Mouse (Mus musculus): Measurements from ENCODE around the gene Dhx58.

Gene Dhx58

DNA sequence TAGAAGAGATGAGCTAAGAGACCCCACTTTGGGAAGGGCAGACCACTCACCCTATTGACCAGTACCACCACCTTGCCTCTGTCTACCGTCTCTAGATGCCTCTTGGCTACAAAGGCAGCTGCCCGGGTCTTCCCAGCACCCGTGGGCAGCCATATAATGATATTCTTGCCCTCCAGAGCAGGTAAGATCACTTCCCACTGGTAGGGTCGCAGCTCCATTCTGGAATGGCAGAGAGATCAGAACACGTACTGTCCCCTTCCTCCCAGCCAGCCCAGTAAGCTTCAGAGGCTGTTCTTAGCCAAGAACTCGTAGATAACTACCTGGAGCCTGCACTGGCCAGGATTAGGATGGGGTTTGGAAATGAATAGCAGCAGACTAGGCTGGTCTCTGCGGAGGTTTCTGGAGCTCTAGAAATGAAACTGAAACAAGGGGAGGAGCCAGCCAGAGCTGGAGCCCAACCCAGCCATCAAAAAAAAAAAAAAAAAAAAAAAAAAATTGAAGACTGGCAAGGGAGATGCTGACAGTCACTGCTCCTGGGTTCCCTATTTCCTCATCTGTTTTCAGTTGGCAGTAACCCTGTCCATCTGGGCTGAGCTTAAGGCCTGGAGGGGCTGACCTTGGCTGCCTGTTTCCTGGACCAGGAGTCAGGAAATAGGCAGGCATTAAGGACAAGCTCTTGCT, at the start of gene Dhx58:
Gene Dhx58 (minus strand): TSS at position 421 of the 681 bp plus-strand sequence.
- DNase-seq (ENCODE audit: inconsistent ontology term): peak; percentile 47

- no peak for DNase-seq (ENCODE audit: inconsistent ontology term)
Measured at GRCm38 (mm10) chr11:100752294-100752693, 48.2 kb upstream of the Dhx58 start.

DNA sequence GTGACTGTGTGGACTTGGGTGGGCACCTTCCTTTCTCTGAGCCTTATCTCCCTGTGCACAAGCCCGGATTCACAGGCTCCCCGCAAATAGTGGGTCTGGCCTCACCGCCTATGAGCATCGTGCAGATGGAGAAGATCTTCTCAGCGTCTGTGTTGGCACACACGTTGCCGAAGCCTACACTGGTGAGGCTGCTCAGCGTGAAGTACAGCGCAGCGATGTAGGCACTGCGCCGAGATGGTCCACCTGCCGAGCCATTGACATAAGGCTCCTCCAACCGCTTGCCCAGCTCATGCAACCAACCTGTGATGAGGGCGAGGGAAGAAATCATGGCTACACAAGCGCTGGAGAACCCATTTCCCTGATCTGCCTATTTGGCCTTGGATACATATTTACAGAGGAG, 46.1 kb upstream of the Dhx58 start:
- DNase-seq (ENCODE audit: inconsistent ontology term): no peak

DNA sequence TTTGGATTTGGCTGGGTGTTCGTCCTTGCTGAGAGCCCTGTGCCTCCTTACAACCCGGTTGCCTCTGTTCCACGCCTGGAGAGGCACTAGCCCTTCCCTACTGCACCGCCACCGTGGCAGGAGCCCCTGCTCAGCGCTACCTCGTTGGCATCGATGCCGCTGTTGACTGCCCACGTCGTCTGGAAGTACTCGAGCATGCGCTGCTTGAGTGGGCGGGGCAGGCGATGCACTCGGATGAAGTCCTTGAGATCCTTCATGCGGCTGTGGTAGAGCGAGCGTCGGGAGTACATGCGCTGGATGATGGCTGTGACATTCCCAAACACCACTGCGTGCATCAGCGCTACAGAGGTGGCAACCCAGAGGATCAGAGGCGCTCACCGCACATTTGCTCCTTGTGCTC, 45.4 kb upstream of the Dhx58 start:
- DNase-seq (ENCODE audit: inconsistent ontology term): no peak

- DNase-seq (ENCODE audit: inconsistent ontology term): no peak
Measured at GRCm38 (mm10) chr11:100748620-100749019, 44.5 kb upstream of the Dhx58 start.

DNA sequence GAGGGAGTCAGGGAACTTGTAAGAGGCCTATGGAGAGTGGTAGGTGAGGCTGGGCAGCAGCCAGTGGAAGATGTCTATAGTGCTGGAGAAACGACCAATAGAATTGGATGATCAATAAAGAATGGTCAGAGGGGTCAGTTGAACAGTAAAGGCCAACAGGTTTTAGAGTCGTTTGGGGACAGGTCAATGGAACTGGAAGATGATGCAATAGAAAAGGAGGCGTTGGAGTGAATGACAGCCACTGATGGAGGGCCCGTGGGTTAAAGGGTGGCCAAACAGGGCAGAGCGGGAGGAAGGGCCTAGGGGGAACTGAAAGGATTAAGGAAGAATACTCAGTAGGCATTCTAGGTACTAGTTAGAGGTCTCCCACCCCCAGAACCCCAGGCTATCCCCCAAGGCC, 43.0 kb upstream of the Dhx58 start:
- no peak for DNase-seq (ENCODE audit: inconsistent ontology term)

GRCm38 (mm10) chr11:100746546-100746945, 42.5 kb upstream of the Dhx58 start:
- no peak for DNase-seq (ENCODE audit: inconsistent ontology term)

- DNase-seq (ENCODE audit: inconsistent ontology term): no peak
Measured at GRCm38 (mm10) chr11:100745085-100745484, 41.0 kb upstream of the Dhx58 start.

- no peak for DNase-seq (ENCODE audit: inconsistent ontology term)
Measured at GRCm38 (mm10) chr11:100741348-100741747, 37.3 kb upstream of the Dhx58 start.

DNA sequence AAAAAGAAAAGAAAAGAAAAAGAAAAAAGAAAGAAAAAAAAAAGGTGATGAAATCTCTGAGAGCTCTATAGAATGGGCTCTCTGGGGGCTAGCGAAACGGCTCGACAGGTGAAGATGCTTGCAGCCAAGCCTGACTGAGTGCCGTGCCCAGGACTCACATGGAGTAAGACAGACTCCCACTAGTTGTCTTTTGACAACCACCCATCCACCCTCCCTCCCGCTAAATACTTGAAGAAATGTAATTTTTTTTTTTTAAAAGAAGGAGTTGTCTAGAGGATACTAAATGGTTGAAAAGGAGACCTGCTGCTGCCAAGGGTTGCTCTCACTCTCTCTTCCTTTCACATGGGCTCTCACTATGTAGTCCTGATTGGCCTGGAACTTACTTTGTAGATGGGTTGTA, 34.7 kb upstream of the Dhx58 start:
- no peak for DNase-seq (ENCODE audit: inconsistent ontology term)

DNA sequence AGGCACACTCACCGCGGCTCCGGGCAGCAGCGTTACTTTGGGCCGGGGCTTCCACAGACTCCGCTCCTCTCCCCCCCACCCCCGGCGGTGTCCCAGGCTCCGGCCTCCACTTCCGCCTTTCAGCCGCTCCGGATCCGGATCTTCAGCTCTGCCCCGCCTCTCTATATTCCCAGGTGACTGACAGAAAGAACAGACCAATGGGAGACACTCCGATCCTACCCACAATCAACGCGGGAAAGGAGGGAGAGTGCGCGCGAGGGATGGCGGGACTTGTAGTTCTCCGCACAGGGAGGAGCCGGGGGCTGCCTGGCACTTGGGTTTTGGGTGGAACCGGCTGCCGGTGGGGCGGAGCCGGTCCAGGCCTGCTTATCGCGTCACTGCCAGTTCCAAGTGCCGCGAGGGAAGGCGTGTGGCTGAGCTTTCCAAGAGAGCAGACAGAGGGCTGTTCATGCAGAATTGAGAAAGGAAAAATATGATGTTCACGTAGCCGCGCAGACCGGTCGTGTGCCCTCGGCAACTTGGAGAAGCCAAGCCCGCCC, 34.1 kb upstream of the Dhx58 start, which contains the start of gene Rab5c:
Gene Rab5c (minus strand): TSS at position 150 of the 539 bp plus-strand sequence.
- peak; percentile 100 for DNase-seq (ENCODE audit: inconsistent ontology term)

- peak; percentile 30 for DNase-seq (ENCODE audit: inconsistent ontology term)
Measured at GRCm38 (mm10) chr11:100737105-100737733, 33.1 kb upstream of the Dhx58 start.

- DNase-seq (ENCODE audit: inconsistent ontology term): no peak
Measured at GRCm38 (mm10) chr11:100736746-100737080, 32.6 kb upstream of the Dhx58 start.

GRCm38 (mm10) chr11:100735954-100736745, 32.1 kb upstream of the Dhx58 start:
- no peak for DNase-seq (ENCODE audit: inconsistent ontology term)

DNA sequence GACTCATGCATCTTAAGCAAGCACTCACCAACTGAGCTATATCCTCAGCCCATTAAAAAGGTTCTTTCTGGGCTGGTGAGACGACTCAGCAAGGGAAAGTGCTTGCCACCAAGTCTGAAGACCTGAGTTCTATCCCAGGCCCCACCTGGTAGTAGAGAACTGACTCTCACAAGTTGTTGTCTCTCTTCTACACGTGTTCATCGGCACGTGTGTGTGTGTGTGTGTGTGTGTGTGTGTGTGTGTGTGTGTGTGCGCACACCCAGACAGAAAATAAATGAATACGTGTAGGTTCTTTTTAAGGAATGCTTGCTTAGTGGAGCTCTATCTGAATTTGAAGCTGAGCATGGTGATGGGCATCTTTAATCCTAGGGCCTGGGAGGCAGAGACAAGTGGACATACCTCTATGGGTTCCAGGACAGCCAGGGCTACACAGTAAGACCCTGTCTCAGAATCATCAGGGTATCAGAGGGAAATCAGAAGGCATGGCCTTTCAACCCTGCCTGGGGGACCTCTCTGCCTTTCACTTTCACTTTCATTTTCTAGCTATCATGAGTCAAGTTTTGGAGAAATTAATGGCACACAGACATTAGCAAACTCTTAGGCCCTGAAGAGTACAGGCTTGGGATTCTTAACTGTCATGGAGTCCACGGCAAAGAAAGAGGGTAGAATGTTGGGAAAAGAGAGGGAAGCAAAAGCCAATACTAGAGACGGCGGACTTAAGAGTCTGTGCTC, 31.2 kb upstream of the Dhx58 start:
- no peak for DNase-seq (ENCODE audit: inconsistent ontology term)

DNA sequence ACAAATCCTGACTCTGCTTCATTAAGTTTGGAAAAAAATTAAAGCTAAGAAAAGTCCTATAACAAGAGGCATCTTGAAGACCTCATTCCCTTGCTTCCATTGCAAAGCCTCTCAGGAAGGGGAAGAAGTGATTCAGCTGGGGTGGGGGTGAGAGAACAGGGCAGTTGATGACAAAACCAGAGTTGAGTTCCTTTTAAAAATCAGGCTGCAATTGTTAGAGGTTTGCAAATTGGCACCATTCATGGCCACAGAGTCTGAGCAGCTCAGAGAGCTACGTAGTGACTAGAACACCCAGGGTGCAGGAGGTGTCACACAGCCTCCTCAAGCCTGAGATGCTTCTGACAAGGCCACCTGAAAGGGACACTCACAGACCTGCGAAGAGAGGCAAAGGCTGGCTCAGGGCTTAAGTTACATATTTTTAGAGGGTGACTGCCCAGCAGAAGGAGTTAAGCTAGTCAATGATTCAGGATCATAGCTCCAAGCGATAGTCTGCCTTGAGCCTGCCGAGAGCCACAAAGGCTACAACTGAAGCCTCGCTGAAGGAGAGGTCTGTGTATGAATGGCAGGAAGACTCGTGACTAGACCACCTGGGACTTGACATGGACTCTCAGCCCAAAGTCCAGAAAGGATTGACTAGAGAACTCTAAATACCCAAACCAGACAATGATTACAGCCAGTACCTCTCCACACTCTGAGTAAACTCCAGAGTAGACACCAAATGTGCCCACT, 26.6 kb upstream of the Dhx58 start:
- DNase-seq (ENCODE audit: inconsistent ontology term): no peak

GRCm38 (mm10) chr11:100729976-100730375, 25.9 kb upstream of the Dhx58 start:
- DNase-seq (ENCODE audit: inconsistent ontology term): no peak

DNA sequence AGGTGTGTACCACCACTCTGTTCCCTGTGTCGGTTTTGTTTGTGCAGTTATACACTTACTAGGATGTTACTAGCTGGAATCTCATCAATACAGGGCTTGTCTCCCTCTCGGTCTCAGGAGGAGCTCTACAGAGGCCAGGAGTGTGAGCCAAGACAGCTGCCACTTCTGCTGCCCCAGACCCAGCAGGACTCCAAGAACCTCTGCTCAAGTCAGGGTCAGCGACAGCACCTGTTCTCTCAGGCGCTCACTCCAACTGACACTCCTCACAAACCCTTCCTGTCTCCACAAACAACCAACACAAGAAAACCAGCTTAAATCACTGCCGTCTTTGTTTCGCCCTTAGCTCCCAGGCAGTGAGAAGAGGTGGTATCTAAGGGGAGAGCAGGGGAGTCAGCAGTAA, 24.5 kb upstream of the Dhx58 start:
- DNase-seq (ENCODE audit: inconsistent ontology term): no peak

DNA sequence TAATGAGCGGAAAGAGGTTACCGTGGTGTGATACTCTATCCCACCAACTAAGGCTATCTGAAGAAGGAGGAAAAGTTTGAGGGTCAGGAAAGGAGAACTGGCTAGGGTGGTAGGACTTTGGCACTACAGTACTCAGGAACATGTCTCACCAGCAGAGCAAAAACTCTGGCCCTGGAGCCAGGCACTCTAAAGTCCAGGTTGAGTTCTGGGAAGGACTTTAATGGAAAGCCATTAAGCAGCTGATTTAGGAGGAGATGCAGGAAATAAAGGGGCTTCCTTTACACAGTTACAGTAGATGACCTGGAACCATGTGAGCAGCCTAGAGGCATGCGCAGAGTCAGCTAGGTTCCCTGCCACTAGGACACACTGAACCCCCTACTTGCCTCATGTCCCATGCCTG, 23.1 kb upstream of the Dhx58 start:
- DNase-seq (ENCODE audit: inconsistent ontology term): no peak

DNA sequence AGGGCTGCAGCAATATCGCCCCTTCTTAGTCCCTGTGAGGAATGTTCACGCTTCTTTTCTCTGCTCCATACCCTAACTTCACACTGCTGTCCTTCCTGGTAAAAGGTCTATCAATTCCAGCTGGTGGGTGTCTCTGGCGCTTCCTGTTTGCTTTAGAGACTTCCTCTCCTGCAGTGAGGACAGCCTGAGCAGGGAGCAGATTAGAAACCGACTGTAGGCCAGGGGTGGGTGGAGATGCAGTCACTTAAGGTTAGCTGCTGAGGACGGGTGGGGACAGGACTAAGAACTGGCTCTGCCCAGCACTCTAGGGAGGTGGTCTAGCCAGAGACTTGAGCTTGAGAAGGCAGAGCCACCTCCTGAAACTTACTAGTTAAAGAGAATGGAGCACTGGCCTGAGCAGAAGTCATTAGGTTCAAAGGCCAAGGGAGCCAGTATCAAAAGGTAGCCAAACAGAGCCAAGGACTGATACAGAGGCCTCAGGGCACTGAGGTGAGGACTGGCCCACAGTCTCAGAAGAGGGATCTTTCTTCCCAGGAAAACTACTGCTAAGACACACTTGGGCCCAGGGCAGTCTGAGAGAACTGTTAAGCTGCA, 20.9 kb upstream of the Dhx58 start:
- no peak for DNase-seq (ENCODE audit: inconsistent ontology term)
